Mouse (Mus musculus) MEL (cell line): ENCODE results near the gene Ap2a1.

Experiments
- NRF1 ChIP-seq: IDR thresholded peaks from 2 replicates; pipeline ENCODE4 v1.6.1; 2014; ENCODE audit warnings: low read depth, mild to moderate bottlenecking, inconsistent platforms, low read length, improper control_type of control experiment, moderate library complexity; ENCODE audit not compliant: poor library complexity, insufficient read depth, severe bottlenecking
- POLR2A ChIP-seq, 2 experiments: IDR thresholded peaks; 2 replicates each; pipeline ENCODE4 v1.6.1; 2011 to 2012; ENCODE audit warnings: low read length in 2 of 2, mild to moderate bottlenecking in 2 of 2, control low read depth in 1 of 2, improper control_type of control experiment in 1 of 2, low read depth in 1 of 2, moderate library complexity in 1 of 2; ENCODE audit not compliant: control insufficient read depth in 1 of 2, insufficient read depth in 1 of 2, poor library complexity in 1 of 2

DNA sequence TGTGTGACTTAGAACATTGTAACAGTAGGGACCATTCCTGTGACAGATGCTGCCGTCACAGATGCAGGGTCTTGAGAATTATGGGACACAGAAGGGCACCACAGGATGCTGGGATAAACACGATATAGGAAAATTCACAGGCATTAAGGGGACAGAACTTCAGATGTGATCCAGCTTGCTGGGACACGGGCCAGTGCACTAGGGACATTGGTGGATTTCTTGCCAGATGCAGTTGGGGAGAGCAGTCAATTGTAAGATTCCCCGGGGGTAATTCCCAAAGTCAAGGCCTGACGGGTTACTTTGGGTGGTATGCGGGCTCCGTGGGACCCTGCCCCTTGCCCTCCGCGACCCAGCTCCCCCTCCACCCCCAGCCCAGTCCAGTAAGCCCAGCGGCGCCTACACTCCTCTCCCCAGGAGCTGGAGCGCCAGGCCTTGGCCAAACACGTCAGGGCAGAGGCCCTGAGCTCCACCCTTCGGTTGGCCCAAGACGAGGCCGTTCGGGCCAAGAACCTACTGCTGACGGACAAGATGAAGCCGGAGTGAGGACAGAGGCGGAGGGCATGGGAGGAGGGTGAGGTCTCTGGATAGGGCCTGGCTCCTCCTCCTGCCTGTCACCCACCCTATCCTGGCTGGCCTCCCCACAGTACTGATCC lies 28.0 kb upstream of the Ap2a1 start:
- TF ChIP-seq POLR2A (IDR thresholded peaks at IDR 0.05; ENCODE audit: control insufficient read depth in 1 of 2, insufficient read depth in 1 of 2, low read depth in 1 of 2, low read length in 2 of 2, poor library complexity in 1 of 2) (no peak), NRF1 (no peak)
